Mouse (Mus musculus) hindbrain, embryonic 14.5 days (tissue): ENCODE results near the gene Tbc1d21. TPM values are rescaled to one million over a fixed set of nuclear protein-coding genes. Genes with fewer than 3 reads are reported as not detected.

Experiments used
- ATAC-seq: fragments of 200-750 bp; cut with Nextera tagmentation; 2 replicates; pipeline ENCODE4 v1.8.0; 2017; ENCODE audit warnings: moderate number of reproducible peaks, mild to moderate bottlenecking, moderate TSS enrichment, moderate library complexity; ENCODE audit not compliant: low FRiP score
- DNase-seq: peaks from one replicate; pipeline ENCODE4 v3.0.0-alpha.2; 2015; ENCODE audit warnings: low spot score
- H3K27ac ChIP-seq: fragments of 300-500 bp; sonication (generic); 2 replicates; pipeline ENCODE4 v1.5.1; 2014; ENCODE audit warnings: mild to moderate bottlenecking, moderate library complexity
- H3K27me3 ChIP-seq: fragments of 300-500 bp; sonication (generic); 2 replicates; pipeline ENCODE4 v1.6.1; 2014; ENCODE audit warnings: mild to moderate bottlenecking, low read length, mixed read lengths; ENCODE audit not compliant: control insufficient read depth, insufficient read depth
- H3K36me3 ChIP-seq: fragments of 300-500 bp; sonication (generic); replicated peaks from 2 replicates; pipeline ENCODE4 v1.6.1; 2014; ENCODE audit not compliant: control insufficient read depth, insufficient read depth
- H3K4me1 ChIP-seq: fragments of 300-500 bp; sonication (generic); replicated peaks from 2 replicates; pipeline ENCODE4 v1.6.1; 2014; ENCODE audit warnings: antibody characterized with exemption, low read length, mixed read lengths; ENCODE audit not compliant: control insufficient read depth, insufficient read depth
- H3K4me2 ChIP-seq: fragments of 300-500 bp; sonication (generic); replicated peaks from 2 replicates; pipeline ENCODE4 v1.6.1; 2014; ENCODE audit warnings: mild to moderate bottlenecking, moderate library complexity
- H3K4me3 ChIP-seq: fragments of 300-500 bp; sonication (generic); replicated peaks from 2 replicates; pipeline ENCODE4 v1.5.1; 2014; ENCODE audit warnings: mild to moderate bottlenecking, low read length
- H3K9ac ChIP-seq: fragments of 300-500 bp; sonication (generic); 2 replicates; pipeline ENCODE4 v1.6.1; 2014
- H3K9me3 ChIP-seq: fragments of 300-500 bp; sonication (generic); 2 replicates; pipeline ENCODE4 v1.6.1; 2016; ENCODE audit warnings: low read length; ENCODE audit not compliant: control insufficient read depth
- WGBS: fragments of 180-500 bp; shearing (Covaris S2); extraction: QIAGEN DNeasy Blood & Tissue Kit; methylation state at CpG from one replicate; pipeline ENCODE4 v1.1.7; 2014; 5-methylcytosine and 5-hydroxymethylcytosine counted together
- polyA plus RNA-seq: library from polyadenylated mRNA; unstranded; fragments of >200 nt; fragmentation: Nextera tagmentation; extraction: Ambion mirVana; gene quantifications from 2 replicates; pipeline ENCODE4 v1.2.1, GENCODE M21; 2014

Tbc1d21 gene
- polyA plus RNA-seq, 1 experiment from 2014 or later, result not detected

GRCm38 (mm10) chr9:58312196-58312943 lies 57.9 kb downstream of the Tbc1d21 start:
- H3K27ac ChIP-seq, result no peak overlapping the region; the same call in 1 of the 2 replicates
- DNase-seq, result no peak

GRCm38 (mm10) chr9:58311191-58311910 lies 58.9 kb downstream of the Tbc1d21 start:
- H3K27ac ChIP-seq, result no peak overlapping the region
- peaks cover 36% of the 10 kb centered on the region for H3K4me1 ChIP-seq
- WGBS, result 53% methylated on average over 33 of the region's 33 CpGs
- H3K4me3 ChIP-seq, result peak overlapping the region; percentile 35
- H3K9ac ChIP-seq, result peak overlapping the region; percentile 46; the same call in 1 of the 2 replicates
- no peaks in the 10 kb centered on the region for H3K9me3 ChIP-seq
- H3K27me3 ChIP-seq, result peaks cover 26% of the 10 kb centered on the region
- ATAC-seq, result no peak
- no peak for DNase-seq
- H3K4me2 ChIP-seq, result peak overlapping the region; percentile 59
- H3K36me3 ChIP-seq, result no peaks in the 10 kb centered on the region

More at GRCm38 (mm10) chr9:58312196-58312943, 57.9 kb downstream of the Tbc1d21 start:
- Histone ChIP-seq H3K9me3 (no peaks in the 10 kb centered on the region), H3K9ac (peak overlapping the region; percentile 46), H3K27me3 (peaks cover 26% of the 10 kb centered on the region), H3K36me3 (no peaks in the 10 kb centered on the region), H3K4me1 (peaks cover 42% of the 10 kb centered on the region), H3K4me3 (peak overlapping the region; percentile 35), H3K4me2 (peak overlapping the region; percentile 59)
- peak; percentile 7; the same call in 1 of the 2 replicates for ATAC-seq
- WGBS, result 1% methylated on average over 63 of the region's 72 CpGs

GRCm38 (mm10) chr9:58310043-58310660 lies 60.1 kb downstream of the Tbc1d21 start:
- Histone ChIP-seq H3K36me3 (no peaks in the 10 kb centered on the region), H3K4me1 (peaks cover 34% of the 10 kb centered on the region), H3K27me3 (peaks cover 26% of the 10 kb centered on the region), H3K4me3 (no peak overlapping the region), H3K9me3 (no peaks in the 10 kb centered on the region), H3K9ac (no peak overlapping the region), H3K4me2 (no peak overlapping the region), H3K27ac (no peak overlapping the region)
- 68% methylated on average over 14 of the region's 14 CpGs for WGBS
- no peak for DNase-seq
- no peak for ATAC-seq

Other genes with a start within 250 kb of the Tbc1d21 start
- gene Islr, start 166.1 kb downstream of the Tbc1d21 start, polyA plus RNA-seq, result 30.4 and 34.8 TPM in 2 replicates
- 7.2 and 17.2 TPM in 2 replicates for gene Islr2, start 166.1 kb downstream of the Tbc1d21 start, polyA plus RNA-seq
- gene Pml, start 120.7 kb downstream of the Tbc1d21 start, polyA plus RNA-seq, result 4.3 and 4.4 TPM in 2 replicates
- gene Stoml1, start 117.3 kb downstream of the Tbc1d21 start, polyA plus RNA-seq, result 103 TPM in 2 replicates
- gene Loxl1, start 57.3 kb downstream of the Tbc1d21 start, polyA plus RNA-seq, result 7.9 and 9.6 TPM in 2 replicates
- gene Insyn1, start 118.1 kb upstream of the Tbc1d21 start, polyA plus RNA-seq, result 15.1 and 16.7 TPM in 2 replicates
- 33.4 and 37.6 TPM in 2 replicates for gene Cd276, start 185.0 kb upstream of the Tbc1d21 start, polyA plus RNA-seq
- gene Nptn, start 211.8 kb upstream of the Tbc1d21 start, polyA plus RNA-seq, result 209 and 250 TPM in 2 replicates